Comparison of ENCODE assay signal across 12 mouse cellular contexts in genomic region chr19:37340495-37340894, GRCm38 (mm10).
"Had no signal": no experiment of that assay in that cellular context is flagged by ENCODE, and none has a peak within 500 bp of the region (broad histone marks: within the 10 kb centered on the region; RNA-seq: fewer than 3 reads in every experiment).

No protein-coding gene starts in this region.

- H3K9me3 ChIP-seq: kidney, embryonic 15.5 days; limb, embryonic 10.5 days; liver, embryonic 15.5 days; midbrain, embryonic 13.5 days had no signal

- H3K9ac ChIP-seq: kidney, embryonic 15.5 days; liver, embryonic 15.5 days; midbrain, embryonic 13.5 days had no signal

- H3K27ac ChIP-seq: kidney, embryonic 15.5 days; limb, embryonic 10.5 days; liver, embryonic 15.5 days; macrophage; midbrain, embryonic 13.5 days had no signal

- H3K4me3 ChIP-seq: kidney, embryonic 15.5 days; limb, embryonic 10.5 days; liver, embryonic 15.5 days; midbrain, embryonic 13.5 days had no signal

- H3K36me3 ChIP-seq: kidney, embryonic 15.5 days; limb, embryonic 10.5 days; liver, embryonic 15.5 days; midbrain, embryonic 13.5 days had no signal

- H3K4me1 ChIP-seq: midbrain, embryonic 13.5 days had no signal

- ATAC-seq: midbrain, embryonic 13.5 days had no signal

- H3K4me2 ChIP-seq: kidney, embryonic 15.5 days; liver, embryonic 11.5 days; liver, embryonic 15.5 days; midbrain, embryonic 13.5 days had no signal

- DNase-seq: kidney, adult 18-20 months; kidney, postnatal 14 days; lung, adult 2 months; lung, postnatal 10 days; right cerebral cortex, postnatal 14 days; thymus, postnatal 25 days had no signal

- H3K27me3 ChIP-seq: kidney, embryonic 15.5 days; liver, embryonic 15.5 days; midbrain, embryonic 13.5 days had no signal
